Mouse (Mus musculus): ENCODE results near the gene Acot5. TPM values are rescaled to one million over a fixed set of nuclear protein-coding genes. Genes with fewer than 3 reads are reported as not detected.
"Not testable (repeated sequence)": the region's sequence is repeated elsewhere in the genome, so short reads cannot be mapped to it uniquely, and the experiment has no call there.

Acot5 gene
- total and polyA plus RNA-seq, 3 experiments = not detected

GRCm38 (mm10) chr12:84083842-84084241 is 14.7 kb downstream of the Acot5 start:
- Histone ChIP-seq H3K27me3 (ENCODE audit: control insufficient read depth in 1 of 2, insufficient read depth in 2 of 2, low read length in 2 of 2) (peaks cover 1 to 7% of the 10 kb centered on the region in 2 experiments), H3K4me1 (ENCODE audit: control insufficient read depth in 1 of 2, insufficient read depth in 2 of 2, low read length in 2 of 2) (no peaks in the 10 kb centered on the region), H3K36me3 (ENCODE audit: control insufficient read depth in 1 of 2, insufficient read depth in 2 of 2, low read length in 2 of 2) (no peaks in the 10 kb centered on the region), H3K9ac (ENCODE audit: control insufficient read depth, low read depth, low read length, poor library complexity, severe bottlenecking) (no peak overlapping the region), H3K79me2 (ENCODE audit: control insufficient read depth, insufficient read depth, low read length, poor library complexity) (no peaks in the 10 kb centered on the region), H3K9me3 (replicated peaks; ENCODE audit: insufficient read depth, low read length) (no peaks in the 10 kb centered on the region), H3K4me3 (ENCODE audit: control insufficient read depth in 1 of 2, insufficient read depth in 1 of 2, low read depth in 2 of 2, low read length in 2 of 2) (no peak overlapping the region), H3K27ac (ENCODE audit: control insufficient read depth, low read depth, low read length) (no peak overlapping the region)
- no peak for TF ChIP-seq CHD2 (IDR thresholded peaks at IDR 0.05; ENCODE audit: low read length)
- TF ChIP-seq MYC (IDR thresholded peaks at IDR 0.05; ENCODE audit: low read depth, low read length) = no peak
- no peak for TF ChIP-seq KAT2A (conservative IDR thresholded peaks at IDR 0.05; ENCODE audit: low read depth, low read length)
- TF ChIP-seq POLR2A (IDR thresholded peaks at IDR 0.05; ENCODE audit: control insufficient read depth in 1 of 2, insufficient read depth in 1 of 2, low read depth in 1 of 2, low read length in 2 of 2, poor library complexity in 1 of 2) = no peak
- TF ChIP-seq BHLHE40 (IDR thresholded peaks at IDR 0.05; ENCODE audit: borderline replicate concordance, low read depth, low read length) = no peak
- no peak for TF ChIP-seq GATA1 (IDR thresholded peaks at IDR 0.05; ENCODE audit: low read depth, low read length)
- TF ChIP-seq NRF1 (IDR thresholded peaks at IDR 0.05; ENCODE audit: insufficient read depth, low read depth, low read length, poor library complexity, severe bottlenecking) = no peak
- TF ChIP-seq ZMIZ1 (IDR thresholded peaks at IDR 0.05; ENCODE audit: low read depth, low read length) = no peak
- TF ChIP-seq ZC3H11A (IDR thresholded peaks at IDR 0.05; ENCODE audit: low read depth, low read length) = no peak
- no peak for DNase-seq (ENCODE audit: low read depth, low spot score)

- Histone ChIP-seq H3K36me3 (ENCODE audit: control insufficient read depth in 1 of 2, insufficient read depth in 2 of 2, low read length in 2 of 2) (no peaks in the 10 kb centered on the region), H3K79me2 (ENCODE audit: control insufficient read depth, insufficient read depth, low read length, poor library complexity) (no peaks in the 10 kb centered on the region), H3K4me1 (ENCODE audit: control insufficient read depth in 1 of 2, insufficient read depth in 2 of 2, low read length in 2 of 2) (no peaks in the 10 kb centered on the region), H3K27me3 (ENCODE audit: control insufficient read depth in 1 of 2, insufficient read depth in 2 of 2, low read length in 2 of 2) (peaks cover 1 to 7% of the 10 kb centered on the region in 2 experiments), H3K9ac (ENCODE audit: control insufficient read depth, low read depth, low read length, poor library complexity, severe bottlenecking) (no peak overlapping the region), H3K4me3 (ENCODE audit: control insufficient read depth in 1 of 2, insufficient read depth in 1 of 2, low read depth in 2 of 2, low read length in 2 of 2) (no peak overlapping the region), H3K27ac (ENCODE audit: control insufficient read depth, low read depth, low read length) (no peak overlapping the region), H3K9me3 (replicated peaks; ENCODE audit: insufficient read depth, low read length) (no peaks in the 10 kb centered on the region)
- no peak for TF ChIP-seq RAD21 (IDR thresholded peaks at IDR 0.05; ENCODE audit: low read depth, low read length)
- no peak for TF ChIP-seq USF1 (IDR thresholded peaks at IDR 0.05; ENCODE audit: low read depth, low read length)
- TF ChIP-seq POLR2A (IDR thresholded peaks at IDR 0.05; ENCODE audit: control insufficient read depth in 1 of 2, insufficient read depth in 1 of 2, low read depth in 1 of 2, low read length in 2 of 2, poor library complexity in 1 of 2) = no peak
- TF ChIP-seq NRF1 (IDR thresholded peaks at IDR 0.05; ENCODE audit: insufficient read depth, low read depth, low read length, poor library complexity, severe bottlenecking) = no peak
- no peak for TF ChIP-seq CTCF (IDR thresholded peaks at IDR 0.05 in 2 of 3, conservative IDR thresholded peaks at IDR 0.05 in 1 of 3; ENCODE audit: control insufficient read depth in 1 of 3, insufficient read depth in 1 of 3, low read depth in 2 of 3, low read length in 3 of 3, poor library complexity in 1 of 3, severe bottlenecking in 1 of 3)
- TF ChIP-seq MAX (IDR thresholded peaks at IDR 0.05; ENCODE audit: low read length) = no peak
- TF ChIP-seq MAFK (IDR thresholded peaks at IDR 0.05; ENCODE audit: borderline replicate concordance, low read depth, low read length) = no peak
- no peak for TF ChIP-seq MXI1 (IDR thresholded peaks at IDR 0.05; ENCODE audit: low read depth, low read length)
- no peak for TF ChIP-seq ZNF384 (IDR thresholded peaks at IDR 0.05; ENCODE audit: low read depth, low read length)
- DNase-seq (ENCODE audit: low read depth, low spot score) = no peak
Observed at GRCm38 (mm10) chr12:84084581-84084980, 15.5 kb downstream of the Acot5 start.

- not testable (repeated sequence) for DNase-seq (ENCODE audit: low read depth, low spot score); H3K4me3 ChIP-seq (ENCODE audit: control insufficient read depth in 1 of 2, insufficient read depth in 1 of 2, low read depth in 2 of 2, low read length in 2 of 2); H3K27me3 ChIP-seq (ENCODE audit: control insufficient read depth in 1 of 2, insufficient read depth in 2 of 2, low read length in 2 of 2); H3K4me1 ChIP-seq (ENCODE audit: control insufficient read depth in 1 of 2, insufficient read depth in 2 of 2, low read length in 2 of 2); H3K79me2 ChIP-seq (ENCODE audit: control insufficient read depth, insufficient read depth, low read length, poor library complexity); H3K9ac ChIP-seq (ENCODE audit: control insufficient read depth, low read depth, low read length, poor library complexity, severe bottlenecking); H3K27ac ChIP-seq (ENCODE audit: control insufficient read depth, low read depth, low read length); H3K36me3 ChIP-seq (ENCODE audit: control insufficient read depth in 1 of 2, insufficient read depth in 2 of 2, low read length in 2 of 2); H3K9me3 ChIP-seq (replicated peaks; ENCODE audit: insufficient read depth, low read length)
Observed at GRCm38 (mm10) chr12:84094666-84095065, 25.5 kb downstream of the Acot5 start.
